ENCODE assay signal across 9 mouse cellular contexts in the genomic region with DNA sequence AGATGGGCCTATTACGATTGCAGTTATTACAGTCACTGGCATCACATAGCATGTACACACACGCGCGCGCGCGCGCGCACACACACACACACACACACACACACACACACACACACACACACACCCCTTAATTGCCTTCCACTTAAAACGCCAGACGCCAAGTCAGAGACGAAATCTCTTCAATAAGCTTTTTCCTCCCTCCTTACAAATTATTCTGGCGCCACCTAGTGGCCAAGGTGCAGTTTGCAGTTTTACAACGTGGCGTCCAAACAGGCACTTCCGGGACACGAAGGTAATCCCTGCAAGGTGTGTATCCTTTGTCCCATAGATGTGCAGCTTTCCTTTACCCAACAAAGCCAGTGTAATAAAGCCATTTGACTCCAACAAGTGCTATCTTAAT. TPM values are rescaled to one million over a fixed set of nuclear protein-coding genes. Genes with fewer than 3 reads are reported as not detected.
DNase-seq lines count a peak whose midpoint lies in the region; ATAC-seq lines count a peak whose summit lies in the region.
"Had no signal": no experiment of that assay in that cellular context is flagged by ENCODE, and none has a peak within 500 bp of the region (broad histone marks: within the 10 kb centered on the region; RNA-seq: fewer than 3 reads in every experiment).

No protein-coding gene starts in this region.

- peak; percentile 68 to 78 for DNase-seq in CD8-positive naive resting alpha-beta T cell, adult 2 months (ENCODE audit: low read depth in 2 of 2, low spot score in 2 of 2)
- DNase-seq in fibroblast of lung, adult 2 months (ENCODE audit: low read depth), result peak; percentile 55
- peak; percentile 82 for DNase-seq in kidney, postnatal 10 days
- DNase-seq in neural tube, embryonic 10.5 days (ENCODE audit: extremely low spot score, low spot score), result peak; percentile 81

- no peak for ATAC-seq in heart, embryonic 14.5 days (ENCODE audit: insufficient number of reproducible peaks, insufficient read depth, low FRiP score, low read depth)
- no peak for ATAC-seq in liver, embryonic 12.5 days
- peak; percentile 23; the same call in 1 of the 2 replicates for ATAC-seq in stomach, embryonic 15.5 days (ENCODE audit: insufficient read depth, low FRiP score, low read depth)

- no peaks in the 10 kb centered on the region for H3K36me3 ChIP-seq in heart, embryonic 14.5 days (ENCODE audit: control insufficient read depth, insufficient read depth, low read length)
- H3K36me3 ChIP-seq in liver, embryonic 12.5 days, result no peaks in the 10 kb centered on the region
- no peaks in the 10 kb centered on the region for H3K36me3 ChIP-seq in stomach, embryonic 15.5 days

- no peaks in the 10 kb centered on the region for H3K9me3 ChIP-seq in heart, embryonic 14.5 days (ENCODE audit: control insufficient read depth, low read length)
- no peaks in the 10 kb centered on the region for H3K9me3 ChIP-seq in liver, embryonic 12.5 days (replicated peaks)
- H3K9me3 ChIP-seq in stomach, embryonic 15.5 days, result no peaks in the 10 kb centered on the region

- peak overlapping the region; percentile 48 for H3K4me2 ChIP-seq in heart, embryonic 14.5 days (ENCODE audit: low read length)
- H3K4me2 ChIP-seq in liver, embryonic 12.5 days, result peak overlapping the region; percentile 41
- H3K4me2 ChIP-seq in stomach, embryonic 15.5 days, result peak overlapping the region; percentile 36

- peaks cover 14% of the 10 kb centered on the region for H3K27me3 ChIP-seq in heart, embryonic 14.5 days (ENCODE audit: control insufficient read depth, insufficient read depth, low read length)
- H3K27me3 ChIP-seq in liver, embryonic 12.5 days (replicated peaks), result peaks cover 43% of the 10 kb centered on the region
- H3K27me3 ChIP-seq in stomach, embryonic 15.5 days (replicated peaks), result 0 out of 2 replicates have a peak, but pooled peaks cover 6% of the 10 kb centered on the region

- no peak overlapping the region for H3K27ac ChIP-seq in brown adipose tissue, adult 24 weeks (replicated peaks; ENCODE audit: low read depth, low read length)
- no peak overlapping the region for H3K27ac ChIP-seq in heart, embryonic 14.5 days (replicated peaks in 1 of 2; ENCODE audit: control insufficient read depth in 1 of 2, insufficient read depth in 1 of 2, low read depth in 2 of 2, low read length in 2 of 2)
- no peak overlapping the region for H3K27ac ChIP-seq in liver, embryonic 12.5 days
- no peak overlapping the region for H3K27ac ChIP-seq in stomach, embryonic 15.5 days

- H3K4me1 ChIP-seq in brown adipose tissue, adult 24 weeks (ENCODE audit: control insufficient read depth, insufficient read depth, insufficient read length, low read length), result no peaks in the 10 kb centered on the region
- peaks cover under 1 to 4% of the 10 kb centered on the region in 2 experiments; a peak in 3 of 4 replicates for H3K4me1 ChIP-seq in heart, embryonic 14.5 days (ENCODE audit: control insufficient read depth in 2 of 2, insufficient read depth in 2 of 2, low read length in 2 of 2)
- peaks cover 8% of the 10 kb centered on the region; the same call in 1 of the 2 replicates for H3K4me1 ChIP-seq in liver, embryonic 12.5 days
- 0 out of 2 replicates have a peak, but pooled peaks cover 5% of the 10 kb centered on the region for H3K4me1 ChIP-seq in stomach, embryonic 15.5 days

- 13% methylated on average over 17 of the region's 17 CpGs for WGBS in heart, embryonic 14.5 days
- WGBS in liver, embryonic 12.5 days (ENCODE audit: insufficient replicate concordance), result 17% methylated on average over 17 of the region's 17 CpGs
- 13% methylated on average over 17 of the region's 17 CpGs for WGBS in stomach, embryonic 15.5 days

- H3K9ac ChIP-seq in heart, embryonic 14.5 days (ENCODE audit: low read length), result no peak overlapping the region
- no peak overlapping the region for H3K9ac ChIP-seq in liver, embryonic 12.5 days
- no peak overlapping the region for H3K9ac ChIP-seq in stomach, embryonic 15.5 days

- H3K4me3 ChIP-seq in brown adipose tissue, adult 24 weeks (ENCODE audit: insufficient read depth, low read depth, low read length), result peak overlapping the region; percentile 35
- H3K4me3 ChIP-seq in heart, embryonic 14.5 days (ENCODE audit: control insufficient read depth in 1 of 2, insufficient read depth in 1 of 2, low read depth in 1 of 2, low read length in 2 of 2), result no peak overlapping the region
- H3K4me3 ChIP-seq in liver, embryonic 12.5 days, result no peak overlapping the region
- H3K4me3 ChIP-seq in stomach, embryonic 15.5 days (replicated peaks), result peak overlapping the region; percentile 16; the same call in 1 of the 2 replicates

RNA-seq across cellular contexts. Expression of gene Aicda, which starts 6.8 kb away (rescaled TPM):
- polyA plus RNA-seq in brown adipose tissue, adult 24 weeks (2012; ENCODE audit: insufficient read depth, insufficient read length, missing spikeins), result not detected in 2 replicates
- polyA plus RNA-seq in heart, embryonic 14.5 days (2014; fragmentation: Nextera tagmentation; extraction: Ambion mirVana), result not detected in 2 replicates
- 0.05 TPM in 1 of 2 replicates, not detected in the other for polyA plus RNA-seq in liver, embryonic 12.5 days (2016; fragmentation: Nextera tagmentation; extraction: Ambion mirVana)
- 0.13 TPM in 1 of 2 replicates, not detected in the other for polyA plus RNA-seq in stomach, embryonic 15.5 days (2015; fragmentation: Nextera tagmentation; extraction: Ambion mirVana)
- polyA plus RNA-seq: gonadal fat pad, adult 2 months had no signal

RNA-seq across cellular contexts. Expression of gene Apobec1, which starts 41.8 kb away (rescaled TPM):
- 14.6 and 16.9 TPM in 2 replicates for polyA plus RNA-seq in brown adipose tissue, adult 24 weeks (2012; ENCODE audit: insufficient read depth, insufficient read length, missing spikeins)
- polyA plus RNA-seq in heart, embryonic 14.5 days (2014; fragmentation: Nextera tagmentation; extraction: Ambion mirVana), result 4.9 and 6.0 TPM in 2 replicates
- polyA plus RNA-seq in liver, embryonic 12.5 days (2016; fragmentation: Nextera tagmentation; extraction: Ambion mirVana), result 3.7 and 4.1 TPM in 2 replicates
- polyA plus RNA-seq in stomach, embryonic 15.5 days (2015; fragmentation: Nextera tagmentation; extraction: Ambion mirVana), result 4.5 and 5.0 TPM in 2 replicates

RNA-seq across cellular contexts. Expression of gene Gdf3, which starts 49.5 kb away (rescaled TPM):
- not detected in 2 replicates for polyA plus RNA-seq in brown adipose tissue, adult 24 weeks (2012; ENCODE audit: insufficient read depth, insufficient read length, missing spikeins)
- 0.18 and 0.46 TPM in 2 replicates for polyA plus RNA-seq in heart, embryonic 14.5 days (2014; fragmentation: Nextera tagmentation; extraction: Ambion mirVana)
- polyA plus RNA-seq in liver, embryonic 12.5 days (2016; fragmentation: Nextera tagmentation; extraction: Ambion mirVana), result 7.9 and 8.4 TPM in 2 replicates
- 0.22 and 0.27 TPM in 2 replicates for polyA plus RNA-seq in stomach, embryonic 15.5 days (2015; fragmentation: Nextera tagmentation; extraction: Ambion mirVana)

RNA-seq across cellular contexts. Expression of gene Mfap5, which starts 54.8 kb away (rescaled TPM):
- polyA plus RNA-seq in brown adipose tissue, adult 24 weeks (2012; ENCODE audit: insufficient read depth, insufficient read length, missing spikeins), result 21.7 and 49.7 TPM in 2 replicates
- polyA plus RNA-seq in heart, embryonic 14.5 days (2014; fragmentation: Nextera tagmentation; extraction: Ambion mirVana), result 15.7 and 16.9 TPM in 2 replicates
- 0.48 and 0.68 TPM in 2 replicates for polyA plus RNA-seq in liver, embryonic 12.5 days (2016; fragmentation: Nextera tagmentation; extraction: Ambion mirVana)
- 41.8 and 50.3 TPM in 2 replicates for polyA plus RNA-seq in stomach, embryonic 15.5 days (2015; fragmentation: Nextera tagmentation; extraction: Ambion mirVana)

Comparison
In these comparisons a context has a peak if more than half of its experiments do, and no peak if none do; other contexts are left out.
1. H3K4me3 ChIP-seq: peak in brown adipose tissue, adult 24 weeks (single experiment) and stomach, embryonic 15.5 days (single experiment); none in heart, embryonic 14.5 days (0 of 2) and liver, embryonic 12.5 days (single experiment).
2. Peak in every context shown above with its lines, with median percentiles within 50 percentile points of each other: DNase-seq and H3K4me2 ChIP-seq.